Mouse (Mus musculus) stomach, embryonic 14.5 days (tissue): Measurements from ENCODE around the gene Lrrc29. TPM values are rescaled to one million over a fixed set of nuclear protein-coding genes. Genes with fewer than 3 reads are reported as not detected.

ENCODE experiments used
- ATAC-seq: fragments of 200-750 bp; cut with Nextera tagmentation; 2 replicates; pipeline ENCODE4 v1.8.0; 2017; ENCODE audit warnings: low read depth, moderate TSS enrichment; ENCODE audit not compliant: insufficient number of reproducible peaks, insufficient read depth, low FRiP score
- H3K27ac ChIP-seq: fragments of 300-500 bp; sonication (generic); 2 replicates; pipeline ENCODE4 v1.5.1; 2014; ENCODE audit warnings: mild to moderate bottlenecking, low read length, moderate library complexity, mixed read lengths
- H3K27me3 ChIP-seq: fragments of 300-500 bp; sonication (generic); 2 replicates; pipeline ENCODE4 v1.6.1; 2014; ENCODE audit warnings: low read length, control low read depth, mixed read lengths; ENCODE audit not compliant: control insufficient read depth, insufficient read depth
- H3K36me3 ChIP-seq: fragments of 300-500 bp; sonication (generic); 2 replicates; pipeline ENCODE4 v1.6.1; 2014; ENCODE audit warnings: mild to moderate bottlenecking, control low read depth, low read length, moderate library complexity, mixed read lengths; ENCODE audit not compliant: control insufficient read depth, insufficient read depth
- H3K4me1 ChIP-seq: fragments of 300-500 bp; sonication (generic); 2 replicates; pipeline ENCODE4 v1.6.1; 2014; ENCODE audit warnings: low read length, control low read depth, mixed read lengths; ENCODE audit not compliant: control insufficient read depth, insufficient read depth
- H3K4me2 ChIP-seq: fragments of 300-500 bp; sonication (generic); replicated peaks from 2 replicates; pipeline ENCODE4 v1.6.1; 2014; ENCODE audit warnings: low read depth, low read length, control low read depth
- H3K4me3 ChIP-seq: fragments of 300-500 bp; sonication (generic); 2 replicates; pipeline ENCODE4 v1.5.1; 2014; ENCODE audit warnings: low read depth, low read length, control low read depth
- H3K9ac ChIP-seq: fragments of 300-500 bp; sonication (generic); replicated peaks from 2 replicates; pipeline ENCODE4 v1.6.1; 2014; ENCODE audit warnings: low read depth, mild to moderate bottlenecking, control low read depth, low read length, moderate library complexity, mixed read lengths
- H3K9me3 ChIP-seq: fragments of 300-500 bp; sonication (generic); 2 replicates; pipeline ENCODE4 v1.6.1; 2016; ENCODE audit warnings: low read depth, low read length, control low read depth; ENCODE audit not compliant: control insufficient read depth
- WGBS: fragments of 180-500 bp; shearing (Covaris S2); extraction: QIAGEN DNeasy Blood & Tissue Kit; methylation state at CpG from one replicate; pipeline ENCODE4 v1.1.7; 2014; 5-methylcytosine and 5-hydroxymethylcytosine counted together
- polyA plus RNA-seq: library from polyadenylated mRNA; unstranded; fragments of >200 nt; fragmentation: Nextera tagmentation; extraction: Ambion mirVana; gene quantifications from 2 replicates; pipeline ENCODE4 v1.2.1, GENCODE M21; 2014

Gene Lrrc29
- polyA plus RNA-seq, 1 experiment from 2014 or later = 2.6 TPM

DNA sequence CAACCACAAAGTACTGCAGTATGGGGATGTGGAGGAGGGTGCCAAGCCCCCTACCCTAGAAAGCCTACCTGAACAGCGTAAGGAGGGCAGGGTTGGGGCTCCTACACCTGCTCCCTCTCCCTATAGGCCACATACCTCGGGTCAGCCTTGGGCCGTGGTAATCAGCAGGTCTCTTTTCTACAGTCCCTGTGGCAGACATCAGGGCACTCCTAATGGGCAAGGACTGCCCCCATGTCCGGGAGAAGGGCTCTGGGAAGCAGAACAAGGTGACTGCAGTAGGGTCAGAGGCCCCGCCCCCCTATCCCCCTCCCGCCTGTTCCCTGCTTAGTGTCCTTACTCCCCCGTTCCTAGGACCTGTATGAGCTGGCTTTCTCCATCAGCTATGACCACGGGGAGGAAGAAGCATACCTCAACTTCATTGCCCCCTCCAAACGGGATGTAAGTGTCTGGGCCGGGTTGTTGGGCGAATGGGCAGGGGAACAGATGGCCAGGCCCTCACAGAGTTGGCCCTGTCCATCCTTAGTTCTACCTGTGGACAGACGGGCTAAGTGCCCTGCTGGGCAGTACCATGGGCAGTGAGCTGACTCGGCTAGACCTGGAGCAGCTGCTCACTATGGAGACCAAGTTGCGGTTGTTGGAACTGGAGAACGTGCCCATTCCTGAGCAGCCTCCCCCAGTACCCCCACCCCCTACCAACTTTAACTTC lies 16.8 kb downstream of the Lrrc29 start:
- no peak overlapping the region for H3K4me2 ChIP-seq
- no peak overlapping the region for H3K4me3 ChIP-seq
- WGBS = 84% methylated on average over 15 of the region's 15 CpGs
- H3K27me3 ChIP-seq = no peaks in the 10 kb centered on the region
- no peak for ATAC-seq
- H3K27ac ChIP-seq = no peak overlapping the region
- no peaks in the 10 kb centered on the region for H3K9me3 ChIP-seq
- no peak overlapping the region for H3K9ac ChIP-seq
- peaks cover 20% of the 10 kb centered on the region for H3K4me1 ChIP-seq
- H3K36me3 ChIP-seq = peaks cover 37% of the 10 kb centered on the region

DNA sequence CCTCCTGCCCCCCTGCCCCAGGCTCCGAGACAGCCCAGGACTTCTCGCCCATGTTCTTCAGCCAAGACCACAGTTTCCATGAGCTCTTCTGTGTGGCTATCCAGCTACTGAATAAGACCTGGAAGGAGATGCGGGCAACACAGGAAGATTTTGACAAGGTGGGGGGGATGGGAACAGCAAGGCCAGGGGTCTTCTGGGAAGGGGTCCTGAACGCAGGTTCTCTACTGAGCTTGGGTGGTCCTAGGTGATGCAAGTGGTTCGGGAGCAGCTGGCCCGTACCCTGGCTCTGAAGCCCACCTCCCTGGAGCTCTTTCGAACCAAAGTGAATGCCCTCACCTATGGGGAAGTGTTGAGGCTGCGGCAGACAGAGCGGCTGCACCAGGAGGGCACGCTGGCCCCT lies 17.6 kb downstream of the Lrrc29 start:
- WGBS = 91% methylated on average over 10 of the region's 10 CpGs
- Histone ChIP-seq H3K4me1 (peaks cover 26% of the 10 kb centered on the region), H3K9ac (no peak overlapping the region), H3K4me3 (no peak overlapping the region), H3K4me2 (no peak overlapping the region), H3K27ac (no peak overlapping the region), H3K27me3 (no peaks in the 10 kb centered on the region), H3K36me3 (peaks cover 43% of the 10 kb centered on the region), H3K9me3 (no peaks in the 10 kb centered on the region)
- no peak for ATAC-seq

DNA sequence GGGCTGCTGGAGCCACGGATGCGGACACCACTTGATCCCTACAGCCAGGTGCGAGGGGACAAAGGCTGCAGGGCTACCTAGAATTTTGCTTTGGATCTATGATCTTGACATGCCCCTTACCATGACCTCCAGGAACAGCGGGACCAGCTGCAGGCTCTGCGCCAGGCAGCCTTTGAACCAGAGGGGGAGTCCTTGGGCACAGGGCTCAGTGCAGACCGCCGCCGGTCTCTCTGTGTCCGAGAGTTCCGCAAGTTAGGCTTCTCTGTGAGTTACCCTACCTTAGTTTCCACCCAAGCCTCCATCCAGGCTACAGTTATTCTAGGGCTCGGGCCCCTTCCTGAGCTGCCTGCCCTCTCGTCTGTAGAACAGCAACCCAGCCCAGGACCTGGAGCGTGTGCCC lies 18.4 kb downstream of the Lrrc29 start:
- Histone ChIP-seq H3K36me3 (peaks cover 42% of the 10 kb centered on the region), H3K4me3 (no peak overlapping the region), H3K4me1 (peaks cover 26% of the 10 kb centered on the region), H3K27ac (no peak overlapping the region), H3K9me3 (no peaks in the 10 kb centered on the region), H3K27me3 (no peaks in the 10 kb centered on the region), H3K4me2 (no peak overlapping the region), H3K9ac (no peak overlapping the region)
- ATAC-seq = no peak
- 95% methylated on average over 13 of the region's 13 CpGs for WGBS

DNA sequence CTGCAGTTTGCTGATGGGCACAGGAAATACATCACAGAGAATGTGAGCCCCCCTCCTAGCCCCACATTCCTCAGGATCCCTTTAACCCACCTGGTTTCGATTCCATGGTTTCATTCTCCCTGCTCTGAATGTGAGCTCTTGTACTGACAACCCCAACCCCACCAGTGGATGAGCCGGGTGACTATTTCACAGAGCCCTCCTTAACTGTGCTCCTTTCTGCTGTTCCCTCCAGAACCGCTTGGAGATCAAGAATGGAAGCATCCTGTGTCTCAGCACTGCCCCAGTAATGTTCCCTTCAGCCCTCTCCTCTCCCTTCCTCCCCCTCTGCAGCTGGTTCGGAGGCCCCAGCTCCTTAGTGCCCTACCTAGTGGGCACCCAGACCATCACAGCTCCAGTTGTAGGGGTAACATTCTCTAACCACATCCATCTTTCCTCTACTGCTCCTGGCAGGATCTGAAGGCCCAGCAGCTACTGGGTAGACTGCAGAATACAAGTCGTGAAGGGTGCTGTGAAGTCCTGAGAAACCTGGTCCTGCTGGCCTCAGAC lies 19.9 kb downstream of the Lrrc29 start:
- 0 out of 2 replicates have a peak, but pooled peaks have one; percentile 5 for ATAC-seq
- Histone ChIP-seq H3K4me3 (peak overlapping the region; percentile 36), H3K9ac (peak overlapping the region; percentile 36; the same call in 1 of the 2 replicates), H3K27ac (peak overlapping the region; percentile 85), H3K4me1 (peaks cover 26% of the 10 kb centered on the region), H3K9me3 (no peaks in the 10 kb centered on the region), H3K27me3 (no peaks in the 10 kb centered on the region), H3K36me3 (peaks cover 51% of the 10 kb centered on the region), H3K4me2 (peak overlapping the region; percentile 71)
- WGBS = 38% methylated on average over 5 of the region's 5 CpGs

DNA sequence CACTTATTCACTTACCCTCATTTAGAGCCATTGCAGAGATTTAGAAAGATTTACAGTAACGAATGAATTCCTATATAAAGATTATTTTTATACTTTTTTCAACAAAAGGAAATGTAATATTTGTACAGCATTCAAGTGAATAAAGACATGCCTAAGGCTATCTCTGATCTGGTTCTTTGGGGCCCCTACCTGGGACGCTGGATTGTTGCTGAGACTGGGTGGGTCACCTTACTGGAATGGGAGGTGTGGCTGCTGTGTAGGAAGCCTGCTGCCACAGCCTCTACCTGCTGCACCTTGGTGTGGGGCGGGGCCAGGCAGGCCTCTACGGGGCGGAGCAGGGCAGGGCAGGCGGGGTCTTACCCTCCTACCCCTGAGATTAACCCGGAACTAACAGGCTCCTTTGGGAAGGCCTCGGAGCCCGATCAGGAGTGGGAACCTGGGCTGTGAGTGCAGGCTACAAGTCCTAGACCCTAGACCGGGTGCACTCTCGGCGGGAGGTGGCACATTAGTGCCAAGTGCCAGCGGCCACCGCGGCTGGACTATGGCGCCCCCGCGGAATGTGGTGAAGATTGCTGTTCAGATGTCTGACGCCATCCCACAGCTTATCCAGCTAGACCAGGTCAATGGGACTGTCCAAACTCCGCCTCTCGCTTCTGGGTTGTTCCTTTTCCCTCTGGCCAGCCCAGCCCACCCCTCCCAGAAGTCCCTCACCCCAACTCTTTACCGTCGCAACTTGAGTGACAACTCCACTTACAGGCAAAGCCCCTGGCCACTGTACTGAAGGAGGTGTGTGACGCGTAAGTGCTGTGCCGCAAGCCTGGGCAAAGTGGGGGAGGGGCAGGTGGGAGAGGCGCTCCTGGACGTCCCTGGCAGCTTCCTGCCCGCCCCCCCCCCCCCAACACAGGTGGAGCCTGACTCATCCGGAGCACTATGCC lies 20.6 kb downstream of the Lrrc29 start, which contains the start of gene Elmo3:
Gene Elmo3 (plus strand): TSS at position 391 of the 935 bp plus-strand sequence.
- peak within 1 kb of the TSS; percentile 36; the same call in 1 of the 2 replicates for H3K9ac ChIP-seq
- H3K4me3 ChIP-seq = peak within 1 kb of the TSS; percentile 36
- peak within 1 kb of the TSS; percentile 71 for H3K4me2 ChIP-seq
- peaks cover 26% of the 10 kb centered on the region for H3K4me1 ChIP-seq
- H3K9me3 ChIP-seq = no peaks in the 10 kb centered on the region
- 4% methylated on average over 29 of the region's 30 CpGs for WGBS
- peaks cover 59% of the 10 kb centered on the region for H3K36me3 ChIP-seq
- H3K27ac ChIP-seq = peak within 1 kb of the TSS; percentile 85
- no peaks in the 10 kb centered on the region for H3K27me3 ChIP-seq
- peak; percentile 92 for ATAC-seq

DNA sequence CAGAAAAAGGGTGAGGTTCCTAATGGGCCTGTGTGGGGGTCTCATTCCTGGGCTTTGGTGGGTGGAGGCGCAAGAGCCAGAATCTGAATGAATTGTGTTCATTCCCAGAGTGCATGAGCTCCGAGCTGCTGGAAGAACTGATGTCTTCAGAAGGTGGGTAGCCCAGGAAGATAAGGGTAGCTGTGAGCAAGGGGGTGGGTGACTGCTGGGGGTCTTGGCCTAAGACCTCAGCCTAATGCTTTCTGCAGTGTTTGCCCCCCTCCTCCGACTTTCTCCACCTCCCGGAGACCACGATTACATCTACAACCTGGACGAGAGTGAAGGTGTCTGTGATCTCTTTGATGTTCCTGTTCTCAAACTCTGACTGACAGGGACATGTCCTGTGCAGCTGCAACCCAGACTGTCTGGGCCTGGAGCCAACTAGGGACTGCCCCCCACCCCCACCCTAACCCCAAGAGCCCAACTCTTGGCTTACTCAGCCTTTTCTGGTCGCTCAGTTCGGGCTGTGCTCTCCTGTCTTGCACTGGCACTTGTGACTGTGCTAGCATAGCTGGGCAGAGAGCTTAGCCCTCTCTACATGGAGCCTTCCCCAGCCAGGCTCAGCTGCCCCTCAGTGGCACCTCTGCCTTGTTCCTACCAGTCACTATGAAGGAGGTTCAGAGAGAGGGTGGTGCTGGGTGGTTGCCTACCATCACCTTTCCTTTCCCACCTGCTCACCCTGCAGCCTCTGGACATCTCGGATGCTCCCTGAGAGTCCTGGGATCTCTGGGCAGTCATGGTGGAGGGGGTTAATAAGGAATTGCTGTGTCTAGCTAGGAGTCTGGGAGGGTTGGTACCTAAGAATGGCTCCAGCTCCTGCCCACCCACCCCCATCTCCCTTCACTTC lies 21.5 kb downstream of the Lrrc29 start:
- peaks cover 26% of the 10 kb centered on the region for H3K4me1 ChIP-seq
- no peak overlapping the region for H3K4me3 ChIP-seq
- ATAC-seq = no peak
- H3K27ac ChIP-seq = peak overlapping the region; percentile 61; the same call in 1 of the 2 replicates
- no peaks in the 10 kb centered on the region for H3K9me3 ChIP-seq
- no peaks in the 10 kb centered on the region for H3K27me3 ChIP-seq
- 0 out of 2 replicates have a peak overlapping the region, but pooled peaks have one; percentile 71 for H3K4me2 ChIP-seq
- WGBS = 54% methylated on average over 9 of the region's 9 CpGs
- no peak overlapping the region for H3K9ac ChIP-seq
- peaks cover 66% of the 10 kb centered on the region for H3K36me3 ChIP-seq

DNA sequence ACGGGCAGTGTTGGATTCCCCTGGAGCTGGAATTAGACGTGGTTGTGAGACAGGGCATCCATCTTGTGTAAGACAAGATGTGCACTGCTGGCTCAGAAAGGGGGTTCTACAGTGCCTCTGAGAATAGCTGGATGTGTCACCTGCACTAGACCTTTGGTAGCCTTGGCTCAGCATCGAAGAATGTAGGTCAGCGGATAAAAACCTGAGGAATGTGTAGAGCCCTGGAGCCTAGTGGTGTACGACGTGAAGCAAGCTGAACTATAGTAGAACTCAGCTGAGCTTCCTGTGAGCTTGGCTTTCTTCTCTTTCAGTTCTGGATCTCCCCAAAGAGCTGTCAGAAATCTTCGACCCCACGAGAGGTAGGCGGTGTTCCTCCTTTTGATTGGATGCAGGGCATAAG lies 22.2 kb downstream of the Lrrc29 start:
- Histone ChIP-seq H3K9me3 (no peaks in the 10 kb centered on the region), H3K9ac (no peak overlapping the region), H3K27ac (no peak overlapping the region), H3K4me2 (no peak overlapping the region), H3K27me3 (no peaks in the 10 kb centered on the region), H3K4me1 (peaks cover 28% of the 10 kb centered on the region), H3K36me3 (peaks cover 64% of the 10 kb centered on the region), H3K4me3 (no peak overlapping the region)
- no peak for ATAC-seq
- WGBS = 82% methylated on average over 9 of the region's 9 CpGs
